In genomic region chr1:189772707-189773106, GRCm38 (mm10) we compare ENCODE assay signal across 14 mouse cellular contexts.
"Had no signal": no experiment of that assay in that cellular context is flagged by ENCODE, and none has a peak within 500 bp of the region (broad histone marks: within the 10 kb centered on the region; RNA-seq: fewer than 3 reads in every experiment).

No protein-coding gene starts in this region.

- H3K36me3 ChIP-seq: limb, embryonic 10.5 days; liver, embryonic 12.5 days; lung, embryonic 15.5 days; midbrain, embryonic 10.5 days; neural tube, embryonic 15.5 days had no signal

- H3K9me3 ChIP-seq: limb, embryonic 10.5 days; liver, embryonic 12.5 days; lung, embryonic 15.5 days; midbrain, embryonic 10.5 days; neural tube, embryonic 15.5 days had no signal

- H3K27ac ChIP-seq: left cerebral cortex, adult 2 months; limb, embryonic 10.5 days; liver, embryonic 12.5 days; lung, embryonic 15.5 days; midbrain, embryonic 10.5 days; neural tube, embryonic 15.5 days had no signal

- H3K9ac ChIP-seq: liver, embryonic 12.5 days; liver, postnatal 0 days; lung, embryonic 15.5 days; neural tube, embryonic 15.5 days had no signal

- H3K4me2 ChIP-seq: liver, embryonic 12.5 days; lung, embryonic 15.5 days; neural tube, embryonic 15.5 days had no signal

- DNase-seq: kidney, postnatal 25 days; liver, postnatal 0 days; lung, postnatal 14 days; midbrain, embryonic 14.5 days; right cerebral cortex, adult 18-20 months; right cerebral cortex, postnatal 25 days; thymus, postnatal 4 days had no signal

- ATAC-seq: liver, embryonic 12.5 days; liver, postnatal 0 days had no signal

- H3K4me3 ChIP-seq: left cerebral cortex, adult 2 months; limb, embryonic 10.5 days; liver, embryonic 12.5 days; lung, embryonic 15.5 days; midbrain, embryonic 10.5 days; myocyte; neural tube, embryonic 15.5 days had no signal

- H3K27me3 ChIP-seq: lung, embryonic 15.5 days; neural tube, embryonic 15.5 days had no signal
